Mouse (Mus musculus) T-cell, adult 2 months (primary cell): ENCODE data around the gene Gm10272.
"Not testable (repeated sequence)": the region's sequence is repeated elsewhere in the genome, so short reads cannot be mapped to it uniquely, and the experiment has no call there.

Experiments
- DNase-seq: peaks from one replicate; pipeline ENCODE4 v3.0.0; 2022; ENCODE audit warnings: low spot score

Gm10272 gene

GRCm38 (mm10) chr10:77728280-77728679 lies 21.9 kb downstream of the Gm10272 start:
- no peak for DNase-seq

DNA sequence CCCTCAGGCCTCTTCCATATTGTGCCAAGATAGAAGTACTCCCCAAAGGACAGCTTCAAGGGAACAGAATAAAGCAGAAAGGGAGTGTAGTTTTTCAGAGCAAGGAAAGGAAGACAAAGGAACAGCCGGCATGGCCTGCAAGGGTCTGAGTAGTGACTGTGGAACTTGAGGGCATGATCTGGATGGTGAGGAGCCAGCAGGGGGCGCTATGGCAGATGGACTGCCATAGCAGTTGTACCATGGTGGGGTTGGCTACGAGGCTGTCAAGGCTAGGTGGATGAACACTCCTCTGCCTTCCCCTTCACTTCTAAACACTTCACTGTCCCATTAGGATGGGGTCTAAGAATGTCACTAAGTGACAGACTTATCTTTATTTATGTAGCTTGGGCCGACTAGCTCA lies 22.8 kb downstream of the Gm10272 start:
- DNase-seq = no peak

DNA sequence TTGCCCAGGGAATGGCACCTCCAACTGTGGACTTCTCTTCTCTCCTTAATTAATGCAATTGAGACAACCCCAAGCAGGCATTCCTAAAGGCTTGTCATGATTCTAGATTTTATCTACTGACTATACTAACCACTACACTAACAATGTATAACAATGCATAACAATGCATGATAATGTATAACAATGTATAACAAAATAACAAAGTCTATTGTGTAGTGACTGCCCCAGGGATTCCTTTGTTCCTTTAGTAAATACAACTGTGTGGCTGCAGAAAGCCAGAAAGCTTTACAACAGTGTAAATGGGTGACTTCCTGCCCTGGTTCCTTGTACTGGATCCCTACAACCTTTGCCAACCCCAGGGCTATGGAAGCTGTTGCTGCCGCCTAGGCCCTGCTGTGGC lies 29.5 kb downstream of the Gm10272 start:
- DNase-seq = no peak

DNA sequence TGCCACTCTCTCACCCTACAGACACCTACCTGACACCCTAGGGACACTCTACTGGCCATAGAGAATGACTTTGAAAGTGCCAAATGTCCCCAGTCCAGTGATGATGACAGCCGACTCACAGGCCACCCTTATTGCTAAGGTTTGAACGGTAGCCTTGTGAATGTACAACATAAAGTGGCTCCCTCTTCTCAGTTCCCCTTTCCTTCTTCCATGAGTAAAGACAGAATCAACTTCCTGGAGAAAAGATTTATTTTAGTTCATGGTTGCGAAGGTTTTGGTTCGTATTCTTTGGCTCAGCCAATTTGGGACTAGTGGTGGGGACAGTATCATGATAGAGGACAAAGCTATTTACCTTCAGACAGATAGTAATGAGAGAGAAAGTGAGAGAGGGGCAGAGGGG lies 32.5 kb downstream of the Gm10272 start:
- DNase-seq = no peak

DNA sequence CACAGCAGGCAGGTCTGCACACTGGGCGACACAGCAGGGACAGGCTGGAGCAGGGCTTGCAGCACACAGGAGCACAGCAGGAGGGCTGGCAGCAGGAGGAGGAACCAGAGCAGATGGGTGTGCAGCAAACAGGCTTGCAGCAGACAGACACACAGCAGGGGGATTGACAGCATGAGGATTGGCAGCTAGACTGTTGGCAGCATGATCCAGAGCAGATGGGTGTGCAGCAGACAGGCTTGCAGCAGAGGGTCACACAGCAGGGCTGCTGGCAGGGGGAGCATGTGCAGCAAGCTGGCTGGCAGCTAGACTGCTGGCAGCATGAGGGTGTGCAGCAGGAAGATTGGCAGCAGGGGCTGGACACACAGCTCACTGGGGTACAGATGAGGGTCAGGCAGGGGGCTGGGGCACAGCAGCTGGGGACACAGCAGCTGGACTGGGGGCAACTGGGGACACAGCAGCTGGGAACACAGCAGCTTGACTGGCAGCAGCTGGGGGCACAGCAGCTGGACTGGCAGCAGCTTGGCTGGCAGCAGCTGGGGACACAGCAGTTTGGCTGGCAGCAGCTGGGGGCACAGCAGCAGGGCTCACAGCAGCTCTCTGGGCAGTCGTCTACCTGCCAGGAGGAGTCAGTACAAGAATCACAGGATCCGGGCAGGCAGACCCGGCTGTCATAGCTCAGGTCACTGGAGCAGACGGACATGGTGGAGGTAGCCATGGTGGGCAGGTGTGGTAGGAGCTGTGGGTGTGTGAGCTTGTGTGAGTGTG lies 35.7 kb downstream of the Gm10272 start, which contains the start of gene Gm18596:
Gene Gm18596, minus strand, starts transcription at position 715 of the 765 bp plus-strand sequence.
- DNase-seq = not testable (repeated sequence)

DNA sequence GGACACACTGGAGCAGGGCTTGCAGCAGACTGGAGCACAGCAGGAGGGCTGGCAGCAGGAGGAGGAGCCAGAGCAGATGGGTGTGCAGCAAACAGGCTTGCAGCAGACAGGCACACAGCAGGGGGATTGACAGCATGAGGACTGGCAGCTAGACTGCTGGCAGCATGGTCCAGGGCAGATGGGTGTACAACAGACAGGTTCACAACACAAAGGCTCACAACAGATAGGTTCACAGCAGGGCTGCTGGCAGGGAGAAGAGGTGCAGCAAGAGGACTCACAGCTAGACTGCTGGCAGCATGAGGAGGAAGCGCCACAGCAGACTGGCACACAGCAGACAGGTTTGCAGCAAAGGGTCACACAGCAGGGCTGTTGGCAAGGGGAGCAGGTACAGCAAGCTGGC lies 44.3 kb downstream of the Gm10272 start:
- not testable (repeated sequence) for DNase-seq

- DNase-seq = not testable (repeated sequence)
Measured at GRCm38 (mm10) chr10:77751254-77751653, 44.8 kb downstream of the Gm10272 start, which contains the start of gene Gm9736. TSS of gene Gm9736 (minus strand) at chr10:77751354.

GRCm38 (mm10) chr10:77752312-77752711 lies 45.9 kb downstream of the Gm10272 start:
- DNase-seq = not testable (repeated sequence)

DNA sequence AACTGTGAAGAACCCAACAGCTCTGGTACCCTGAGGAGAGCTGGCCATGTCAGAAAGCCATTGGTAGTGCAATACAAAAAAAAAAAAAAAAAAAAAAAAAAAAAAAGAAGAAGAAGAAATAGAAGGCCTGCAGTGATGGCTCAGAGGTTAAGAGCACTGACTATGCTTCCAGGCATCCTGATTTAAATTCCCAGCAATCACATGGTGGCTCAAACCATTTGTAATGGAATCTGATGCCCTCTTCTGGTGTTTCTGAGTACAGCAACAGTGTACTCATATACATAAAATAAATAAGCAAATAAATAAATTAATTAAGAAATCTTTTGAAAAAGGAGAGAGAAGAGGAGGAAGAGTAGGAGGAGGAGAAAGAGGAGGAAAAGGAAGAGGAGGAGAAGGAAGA lies 47.0 kb downstream of the Gm10272 start:
- no peak for DNase-seq
